Mouse (Mus musculus) embryonic facial prominence, embryonic 12.5 days (tissue): ENCODE data around the gene Esrrb. TPM values are rescaled to one million over a fixed set of nuclear protein-coding genes. Genes with fewer than 3 reads are reported as not detected.

ENCODE experiments used
- ATAC-seq: fragments of 200-750 bp; cut with Nextera tagmentation; 2 replicates; pipeline ENCODE4 v1.8.0; 2017; ENCODE audit not compliant: insufficient number of reproducible peaks, insufficient read depth, low FRiP score, low TSS enrichment
- H3K27ac ChIP-seq: fragments of 300-500 bp; sonication (generic); 2 replicates; pipeline ENCODE4 v1.5.1; 2016; ENCODE audit warnings: mild to moderate bottlenecking
- H3K27me3 ChIP-seq: fragments of 300-500 bp; sonication (generic); 2 replicates; pipeline ENCODE4 v1.6.1; 2016; ENCODE audit warnings: mild to moderate bottlenecking, moderate library complexity
- H3K36me3 ChIP-seq: fragments of 300-500 bp; sonication (generic); 2 replicates; pipeline ENCODE4 v1.6.1; 2016; ENCODE audit warnings: mild to moderate bottlenecking
- H3K4me1 ChIP-seq: fragments of 300-500 bp; sonication (generic); 2 replicates; pipeline ENCODE4 v1.6.1; 2016
- H3K4me2 ChIP-seq: fragments of 300-500 bp; sonication (generic); replicated peaks from 2 replicates; pipeline ENCODE4 v1.6.1; 2016; ENCODE audit warnings: mild to moderate bottlenecking, moderate library complexity
- H3K4me3 ChIP-seq: fragments of 300-500 bp; sonication (generic); 2 replicates; pipeline ENCODE4 v1.5.1; 2016; ENCODE audit warnings: mild to moderate bottlenecking
- H3K9ac ChIP-seq: fragments of 300-500 bp; sonication (generic); 2 replicates; pipeline ENCODE4 v1.6.1; 2016; ENCODE audit warnings: mild to moderate bottlenecking, moderate library complexity
- H3K9me3 ChIP-seq: fragments of 300-500 bp; sonication (generic); 2 replicates; pipeline ENCODE4 v1.6.1; 2016; ENCODE audit warnings: mild to moderate bottlenecking, moderate library complexity
- WGBS: fragments of 180-500 bp; shearing (Covaris S2); methylation state at CpG from one replicate; pipeline ENCODE4 v1.1.7; 2016; 5-methylcytosine and 5-hydroxymethylcytosine counted together
- polyA plus RNA-seq: library from polyadenylated mRNA; unstranded; fragments of >200 nt; fragmentation: Nextera tagmentation; extraction: Ambion mirVana; gene quantifications from 2 replicates; pipeline ENCODE4 v1.2.1, GENCODE M21; 2016

Esrrb gene
- polyA plus RNA-seq, 1 experiment from 2014 or later, result 0.22 TPM

GRCm38 (mm10) chr12:86537799-86538198 is 176.9 kb downstream of the Esrrb start:
- Histone ChIP-seq H3K4me3 (no peak overlapping the region), H3K4me2 (no peak overlapping the region), H3K9me3 (no peaks in the 10 kb centered on the region), H3K27ac (no peak overlapping the region), H3K27me3 (no peaks in the 10 kb centered on the region), H3K36me3 (no peaks in the 10 kb centered on the region), H3K4me1 (no peaks in the 10 kb centered on the region), H3K9ac (no peak overlapping the region)
- ATAC-seq, result no peak

- no peak for ATAC-seq
- Histone ChIP-seq H3K27ac (no peak overlapping the region), H3K27me3 (no peaks in the 10 kb centered on the region), H3K9ac (no peak overlapping the region), H3K36me3 (no peaks in the 10 kb centered on the region), H3K9me3 (no peaks in the 10 kb centered on the region), H3K4me1 (no peaks in the 10 kb centered on the region), H3K4me3 (no peak overlapping the region), H3K4me2 (no peak overlapping the region)
- 75% methylated on average over 4 of the region's 4 CpGs for WGBS
Observed at GRCm38 (mm10) chr12:86538711-86539110, 177.8 kb downstream of the Esrrb start.

- H3K4me3 ChIP-seq, result no peak overlapping the region
- no peak overlapping the region for H3K4me2 ChIP-seq
- H3K9me3 ChIP-seq, result no peaks in the 10 kb centered on the region
- WGBS, result 86% methylated on average over 4 of the region's 4 CpGs
- no peaks in the 10 kb centered on the region for H3K4me1 ChIP-seq
- H3K36me3 ChIP-seq, result no peaks in the 10 kb centered on the region
- no peak for ATAC-seq
- no peaks in the 10 kb centered on the region for H3K27me3 ChIP-seq
- H3K27ac ChIP-seq, result no peak overlapping the region
- no peak overlapping the region for H3K9ac ChIP-seq
Observed at GRCm38 (mm10) chr12:86539511-86539910, 178.6 kb downstream of the Esrrb start.

- 30% methylated on average over 8 of the region's 8 CpGs for WGBS
- no peak for ATAC-seq
- Histone ChIP-seq H3K9ac (no peak overlapping the region), H3K27me3 (no peaks in the 10 kb centered on the region; the same call in 1 of the 2 replicates), H3K4me1 (no peaks in the 10 kb centered on the region), H3K36me3 (no peaks in the 10 kb centered on the region), H3K27ac (no peak overlapping the region), H3K4me3 (no peak overlapping the region), H3K9me3 (no peaks in the 10 kb centered on the region), H3K4me2 (no peak overlapping the region)
Observed at GRCm38 (mm10) chr12:86547808-86548207, 186.9 kb downstream of the Esrrb start.

GRCm38 (mm10) chr12:86553037-86553436 is 192.1 kb downstream of the Esrrb start:
- 52% methylated on average over 10 of the region's 10 CpGs for WGBS

GRCm38 (mm10) chr12:86556796-86557517 is 196.0 kb downstream of the Esrrb start:
- H3K9me3 ChIP-seq, result no peaks in the 10 kb centered on the region
- H3K4me1 ChIP-seq, result no peaks in the 10 kb centered on the region
- H3K27ac ChIP-seq, result no peak overlapping the region
- H3K27me3 ChIP-seq, result no peaks in the 10 kb centered on the region
- H3K4me2 ChIP-seq, result no peak overlapping the region
- H3K4me3 ChIP-seq, result no peak overlapping the region
- no peak for ATAC-seq
- WGBS, result 49% methylated on average over 10 of the region's 10 CpGs
- H3K9ac ChIP-seq, result no peak overlapping the region
- no peaks in the 10 kb centered on the region for H3K36me3 ChIP-seq

More at GRCm38 (mm10) chr12:86553037-86553436, 192.1 kb downstream of the Esrrb start:
- ATAC-seq, result no peak
- Histone ChIP-seq H3K9ac (no peak overlapping the region), H3K4me2 (no peak overlapping the region), H3K4me3 (no peak overlapping the region), H3K27me3 (no peaks in the 10 kb centered on the region), H3K27ac (no peak overlapping the region), H3K9me3 (no peaks in the 10 kb centered on the region), H3K36me3 (no peaks in the 10 kb centered on the region), H3K4me1 (no peaks in the 10 kb centered on the region)

- H3K4me3 ChIP-seq, result no peak overlapping the region
- no peaks in the 10 kb centered on the region for H3K36me3 ChIP-seq
- H3K9me3 ChIP-seq, result no peaks in the 10 kb centered on the region
- ATAC-seq, result no peak
- H3K27ac ChIP-seq, result no peak overlapping the region
- no peaks in the 10 kb centered on the region for H3K4me1 ChIP-seq
- H3K27me3 ChIP-seq, result no peaks in the 10 kb centered on the region
- no peak overlapping the region for H3K9ac ChIP-seq
- H3K4me2 ChIP-seq, result no peak overlapping the region
- 86% methylated on average over 9 of the region's 9 CpGs for WGBS
Observed at GRCm38 (mm10) chr12:86558889-86559288, 198.0 kb downstream of the Esrrb start.

GRCm38 (mm10) chr12:86562705-86563104 is 201.8 kb downstream of the Esrrb start:
- H3K4me1 ChIP-seq, result no peaks in the 10 kb centered on the region
- 76% methylated on average over 3 of the region's 3 CpGs for WGBS

GRCm38 (mm10) chr12:86565996-86566395 is 205.1 kb downstream of the Esrrb start:
- no peaks in the 10 kb centered on the region for H3K27me3 ChIP-seq
- ATAC-seq, result no peak
- H3K4me3 ChIP-seq, result no peak overlapping the region
- 74% methylated on average over 5 of the region's 5 CpGs for WGBS
- H3K27ac ChIP-seq, result no peak overlapping the region
- no peaks in the 10 kb centered on the region for H3K9me3 ChIP-seq
- no peak overlapping the region for H3K4me2 ChIP-seq
- H3K36me3 ChIP-seq, result no peaks in the 10 kb centered on the region
- H3K9ac ChIP-seq, result no peak overlapping the region
- no peaks in the 10 kb centered on the region for H3K4me1 ChIP-seq

More at GRCm38 (mm10) chr12:86562705-86563104, 201.8 kb downstream of the Esrrb start:
- Histone ChIP-seq H3K36me3 (no peaks in the 10 kb centered on the region), H3K27me3 (no peaks in the 10 kb centered on the region), H3K9me3 (no peaks in the 10 kb centered on the region), H3K4me2 (no peak overlapping the region), H3K27ac (no peak overlapping the region), H3K4me3 (no peak overlapping the region), H3K9ac (no peak overlapping the region)
- ATAC-seq, result no peak

Other genes with a start within 250 kb of the Esrrb start
- 21.7 and 22.0 TPM in 2 replicates for gene Gpatch2l, start 119.3 kb upstream of the Esrrb start, polyA plus RNA-seq